Mouse (Mus musculus) midbrain, embryonic 11.5 days (tissue): Measurements from ENCODE around the gene Alg9. TPM values are rescaled to one million over a fixed set of nuclear protein-coding genes. Genes with fewer than 3 reads are reported as not detected.

Source experiments
- ATAC-seq: fragments of 200-750 bp; cut with Nextera tagmentation; 2 replicates; pipeline ENCODE4 v1.8.0; 2017; ENCODE audit warnings: moderate TSS enrichment, moderate library complexity; ENCODE audit not compliant: low FRiP score
- DNase-seq: peaks from one replicate; pipeline ENCODE4 v3.0.0; 2015; ENCODE audit warnings: low spot score; ENCODE audit errors: missing footprints
- H3K27ac ChIP-seq: fragments of 300-500 bp; sonication (generic); 2 replicates; pipeline ENCODE4 v1.5.1; 2014; ENCODE audit warnings: low read depth, low read length
- H3K27me3 ChIP-seq: fragments of 300-500 bp; sonication (generic); 2 replicates; pipeline ENCODE4 v1.6.1; 2014; ENCODE audit warnings: mild to moderate bottlenecking, low read length, moderate library complexity, mixed read lengths; ENCODE audit not compliant: control insufficient read depth, insufficient read depth
- H3K36me3 ChIP-seq: fragments of 300-500 bp; sonication (generic); 2 replicates; pipeline ENCODE4 v1.6.1; 2014; ENCODE audit warnings: mild to moderate bottlenecking, low read length, moderate library complexity, mixed read lengths; ENCODE audit not compliant: control insufficient read depth, insufficient read depth
- H3K4me1 ChIP-seq: fragments of 300-500 bp; sonication (generic); 2 replicates; pipeline ENCODE4 v1.6.1; 2014; ENCODE audit warnings: low read length; ENCODE audit not compliant: control insufficient read depth, insufficient read depth
- H3K4me2 ChIP-seq: fragments of 300-500 bp; sonication (generic); 2 replicates; pipeline ENCODE4 v1.6.1; 2014; ENCODE audit warnings: mild to moderate bottlenecking, moderate library complexity
- H3K4me3 ChIP-seq: fragments of 300-500 bp; sonication (generic); 2 replicates; pipeline ENCODE4 v1.5.1; 2014; ENCODE audit warnings: low read depth, low read length
- H3K9ac ChIP-seq: fragments of 300-500 bp; sonication (generic); 2 replicates; pipeline ENCODE4 v1.6.1; 2014; ENCODE audit warnings: low read length
- H3K9me3 ChIP-seq: fragments of 300-500 bp; sonication (generic); 2 replicates; pipeline ENCODE4 v1.6.1; 2016; ENCODE audit warnings: low read length; ENCODE audit not compliant: control insufficient read depth
- WGBS: fragments of 180-500 bp; shearing (Covaris S2); extraction: QIAGEN DNeasy Blood & Tissue Kit; methylation state at CpG from one replicate; pipeline ENCODE4 v1.1.7; 2014; 5-methylcytosine and 5-hydroxymethylcytosine counted together
- polyA plus RNA-seq: library from polyadenylated mRNA; unstranded; fragments of >200 nt; fragmentation: Nextera tagmentation; extraction: Ambion mirVana; gene quantifications from 2 replicates; pipeline ENCODE4 v1.2.1, GENCODE M21; 2014

The Alg9 gene
- polyA plus RNA-seq, 1 experiment from 2014 or later = 34.4 TPM

DNA sequence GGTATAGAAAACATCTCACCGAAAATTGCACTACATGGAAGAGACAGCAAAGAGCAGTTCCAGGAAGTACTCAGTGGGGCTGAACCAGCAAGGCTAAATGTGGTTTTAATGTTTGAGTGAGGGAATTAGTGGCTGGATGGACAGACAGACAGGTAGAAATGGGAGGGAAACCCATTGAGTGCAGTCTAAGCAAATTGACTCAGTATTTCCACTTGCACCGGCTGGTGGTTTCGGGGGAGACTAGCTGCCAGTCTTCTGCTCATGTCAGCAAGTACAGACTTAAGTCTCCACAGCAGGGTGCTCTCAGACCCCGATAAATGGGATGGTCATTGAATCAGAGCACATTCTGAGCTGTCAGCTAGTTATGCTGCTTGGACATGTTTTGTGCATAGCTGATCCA, 61.3 kb downstream of the Alg9 start:
- DNase-seq = no peak
- H3K36me3 ChIP-seq = no peaks in the 10 kb centered on the region
- no peak for ATAC-seq
- no peaks in the 10 kb centered on the region for H3K4me1 ChIP-seq
- no peak overlapping the region for H3K27ac ChIP-seq
- WGBS = 88% methylated on average over 4 of the region's 4 CpGs
- H3K4me3 ChIP-seq = no peak overlapping the region
- H3K9me3 ChIP-seq = no peaks in the 10 kb centered on the region
- no peaks in the 10 kb centered on the region for H3K27me3 ChIP-seq
- H3K4me2 ChIP-seq = no peak overlapping the region
- no peak overlapping the region for H3K9ac ChIP-seq

DNA sequence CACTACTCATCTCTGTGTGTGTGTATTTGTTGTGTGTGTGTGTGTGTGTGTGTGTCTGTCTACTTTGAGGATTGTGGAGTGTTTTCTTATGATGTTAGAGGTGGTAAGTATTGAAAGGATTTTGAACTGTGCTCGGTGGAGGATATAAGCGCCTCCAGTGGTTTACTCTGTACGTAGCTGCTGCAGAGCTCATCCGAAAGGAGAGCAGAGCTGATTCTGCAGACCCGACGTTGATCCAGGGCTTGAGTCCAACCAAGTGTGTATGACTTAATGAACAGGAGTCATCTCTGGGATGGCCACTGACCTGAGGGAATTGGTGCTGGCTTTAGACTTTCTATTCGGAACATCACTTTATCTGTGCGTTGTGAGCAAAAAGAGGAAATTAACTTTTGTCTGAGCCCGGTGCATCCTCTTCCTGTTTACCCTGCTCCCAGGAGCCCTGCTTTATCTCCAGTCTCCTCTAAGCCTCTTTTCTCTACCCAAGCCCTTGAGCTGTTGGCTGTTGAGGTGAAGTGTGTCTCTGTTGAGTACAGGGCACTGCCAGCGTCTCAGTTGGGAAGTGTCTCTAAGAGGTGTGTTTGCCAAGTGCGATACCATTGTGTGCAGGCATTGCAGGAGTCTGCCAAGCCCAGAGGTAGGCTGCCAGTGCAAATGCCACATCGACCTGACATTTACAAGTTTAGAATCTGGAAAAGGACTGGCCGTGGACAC, 66.4 kb downstream of the Alg9 start:
- Histone ChIP-seq H3K27ac (no peak overlapping the region), H3K9ac (no peak overlapping the region), H3K9me3 (no peaks in the 10 kb centered on the region), H3K4me3 (no peak overlapping the region), H3K27me3 (no peaks in the 10 kb centered on the region), H3K4me2 (no peak overlapping the region), H3K36me3 (0 out of 2 replicates have a peak, but pooled peaks cover 2% of the 10 kb centered on the region), H3K4me1 (no peaks in the 10 kb centered on the region)
- no peak for DNase-seq
- WGBS = 92% methylated on average over 13 of the region's 13 CpGs
- no peak for ATAC-seq

DNA sequence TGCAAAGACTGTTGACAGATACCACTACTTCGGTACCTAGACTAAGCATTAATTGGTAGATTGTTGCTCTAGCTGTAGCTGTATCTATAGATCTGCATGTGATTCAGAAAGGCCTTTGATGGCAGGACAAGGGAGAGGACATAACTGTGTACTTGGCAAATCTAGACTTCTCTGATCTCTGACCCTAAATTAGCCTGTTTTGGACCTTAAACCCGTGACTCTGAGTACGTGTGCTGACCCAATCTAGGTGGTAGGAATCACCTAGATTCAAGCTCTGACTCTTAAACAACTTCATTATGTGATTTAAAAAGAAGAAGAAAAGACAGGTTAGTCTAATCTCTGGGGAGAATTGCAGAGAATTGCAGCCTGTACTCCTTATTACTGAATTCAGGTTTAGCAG, 70.3 kb downstream of the Alg9 start, which contains the start of gene Ppp2r1b:
Ppp2r1b (plus strand) TSS at position 221 of the 400 bp plus-strand sequence.
- Histone ChIP-seq H3K27ac (no peak within 1 kb of the TSS), H3K27me3 (no peaks in the 10 kb centered on the region), H3K4me1 (no peaks in the 10 kb centered on the region), H3K9ac (no peak within 1 kb of the TSS), H3K9me3 (no peaks in the 10 kb centered on the region), H3K36me3 (0 out of 2 replicates have a peak, but pooled peaks cover 2% of the 10 kb centered on the region), H3K4me3 (no peak within 1 kb of the TSS), H3K4me2 (no peak within 1 kb of the TSS)
- DNase-seq (no peak), ATAC-seq (no peak)
- 93% methylated on average over 3 of the region's 3 CpGs for WGBS

DNA sequence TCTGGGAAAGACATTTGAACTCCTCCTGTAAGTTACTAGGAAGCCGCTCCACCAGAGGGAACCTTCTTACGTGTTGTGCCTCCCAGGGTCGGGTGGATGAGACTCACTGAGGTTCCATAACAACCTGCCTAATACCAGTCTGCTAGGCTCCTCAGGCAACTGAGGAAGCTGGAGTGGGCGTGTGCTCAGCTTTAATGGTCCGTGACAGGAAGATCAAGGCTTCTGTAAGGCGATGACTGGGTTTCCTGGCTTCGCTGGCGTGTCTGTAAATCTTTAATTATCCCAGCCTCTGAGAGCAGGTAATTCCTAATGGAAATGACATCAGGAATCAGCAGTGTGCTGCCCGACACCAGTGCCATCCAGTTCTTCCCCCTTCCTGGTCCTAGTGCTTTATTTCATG, 70.7 kb downstream of the Alg9 start:
- Histone ChIP-seq H3K4me3 (no peak overlapping the region), H3K9ac (no peak overlapping the region), H3K4me1 (no peaks in the 10 kb centered on the region), H3K27me3 (no peaks in the 10 kb centered on the region), H3K4me2 (no peak overlapping the region), H3K27ac (no peak overlapping the region), H3K36me3 (0 out of 2 replicates have a peak, but pooled peaks cover 2% of the 10 kb centered on the region), H3K9me3 (no peaks in the 10 kb centered on the region)
- WGBS = 73% methylated on average over 9 of the region's 9 CpGs
- DNase-seq (no peak), ATAC-seq (no peak)

DNA sequence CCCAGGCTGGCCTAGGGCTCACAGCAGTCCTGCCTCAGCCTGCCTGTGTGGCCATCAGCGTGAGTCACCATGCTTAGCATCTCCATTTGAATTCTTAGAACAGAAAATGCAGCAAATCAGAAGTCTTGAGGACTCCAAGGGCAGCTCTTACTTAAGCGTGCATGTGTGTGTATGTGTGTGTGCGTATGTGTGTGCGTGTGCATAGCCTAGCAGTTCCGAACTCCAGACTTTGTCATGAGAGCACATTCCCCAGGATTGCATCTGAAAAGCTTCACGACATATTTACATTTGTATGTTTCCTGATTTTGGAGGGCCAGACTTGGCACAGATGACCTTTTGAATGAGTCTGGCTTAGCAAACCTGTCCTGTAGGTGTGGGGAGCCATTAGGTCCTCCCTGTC, 72.3 kb downstream of the Alg9 start:
- WGBS = 89% methylated on average over 6 of the region's 6 CpGs
- Histone ChIP-seq H3K4me3 (no peak overlapping the region), H3K4me1 (no peaks in the 10 kb centered on the region), H3K27ac (no peak overlapping the region), H3K27me3 (no peaks in the 10 kb centered on the region), H3K9ac (no peak overlapping the region), H3K36me3 (0 out of 2 replicates have a peak, but pooled peaks cover 2% of the 10 kb centered on the region), H3K4me2 (no peak overlapping the region), H3K9me3 (no peaks in the 10 kb centered on the region)
- no peak for DNase-seq
- no peak for ATAC-seq

DNA sequence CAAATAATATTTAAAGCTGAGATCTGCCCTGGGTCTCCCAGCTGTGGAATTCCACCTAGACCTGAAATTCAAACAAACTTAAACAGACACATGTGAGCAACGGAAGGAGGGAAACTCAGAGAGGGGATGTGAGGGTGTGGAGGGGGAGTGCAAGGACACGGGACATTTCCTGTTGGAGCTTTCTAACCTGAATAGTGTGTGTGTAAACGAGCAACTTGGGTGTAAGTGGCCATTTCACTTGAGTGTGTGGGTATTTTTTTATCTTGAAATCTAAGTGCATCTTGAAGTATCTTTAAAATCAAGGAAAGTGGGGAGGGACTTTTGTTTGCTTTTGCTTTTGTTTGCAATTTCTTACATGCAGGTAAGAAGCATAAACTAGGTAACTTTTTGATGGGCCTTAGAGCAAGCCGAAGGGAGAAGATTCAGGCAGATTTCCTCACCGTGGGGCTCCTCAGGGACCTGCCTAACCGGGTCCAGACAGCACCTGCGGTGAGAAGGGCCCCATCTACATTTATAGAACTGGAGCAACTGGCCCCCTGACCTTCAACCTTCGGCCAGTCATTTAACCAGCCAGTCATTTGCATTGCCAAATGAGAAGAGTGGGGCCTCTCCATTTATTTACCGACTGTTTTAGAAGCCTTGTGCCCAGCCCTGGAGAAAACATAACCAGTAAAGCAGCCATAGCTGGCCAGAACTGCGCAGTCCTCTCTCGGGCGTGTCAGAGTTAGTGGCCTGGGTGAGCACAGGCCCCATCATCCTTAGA, 73.0 kb downstream of the Alg9 start:
- ATAC-seq = no peak
- 76% methylated on average over 12 of the region's 12 CpGs for WGBS

DNA sequence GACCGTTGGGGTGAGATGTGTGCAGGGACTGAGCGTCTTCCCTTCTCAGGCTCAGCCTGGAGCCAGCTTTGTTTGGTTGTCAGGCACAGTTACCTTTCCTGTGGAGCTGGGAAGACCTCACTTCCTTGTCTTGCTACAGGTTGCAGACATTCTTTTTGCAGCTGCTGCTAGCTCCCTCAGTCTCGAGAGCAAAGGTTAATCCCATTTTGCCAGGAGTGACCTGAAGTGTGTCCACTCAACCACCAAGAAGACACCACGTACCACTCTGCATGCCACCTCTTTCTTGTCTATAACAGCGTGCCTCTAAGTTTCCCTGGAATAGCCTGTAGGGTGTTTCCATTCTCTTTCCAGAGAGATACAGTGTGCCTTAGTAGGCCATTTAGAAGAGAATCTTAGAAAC, 74.0 kb downstream of the Alg9 start:
- H3K27me3 ChIP-seq = no peaks in the 10 kb centered on the region
- no peak for DNase-seq
- no peak overlapping the region for H3K4me3 ChIP-seq
- peak; percentile 43; the same call in 1 of the 2 replicates for ATAC-seq
- no peak overlapping the region for H3K9ac ChIP-seq
- H3K27ac ChIP-seq = no peak overlapping the region
- 0 out of 2 replicates have a peak, but pooled peaks cover 2% of the 10 kb centered on the region for H3K36me3 ChIP-seq
- H3K9me3 ChIP-seq = no peaks in the 10 kb centered on the region
- H3K4me1 ChIP-seq = no peaks in the 10 kb centered on the region; the same call in 1 of the 2 replicates
- 63% methylated on average over 5 of the region's 5 CpGs for whole genome bisulfite sequencing
- H3K4me2 ChIP-seq = no peak overlapping the region

More for the DNA sequence above, 73.0 kb downstream of the Alg9 start:
- no peak overlapping the region for H3K4me3 ChIP-seq
- DNase-seq = no peak
- H3K27ac ChIP-seq = no peak overlapping the region
- no peak overlapping the region for H3K9ac ChIP-seq
- H3K9me3 ChIP-seq = no peaks in the 10 kb centered on the region
- no peaks in the 10 kb centered on the region for H3K27me3 ChIP-seq
- no peak overlapping the region for H3K4me2 ChIP-seq
- 0 out of 2 replicates have a peak, but pooled peaks cover 2% of the 10 kb centered on the region for H3K36me3 ChIP-seq
- H3K4me1 ChIP-seq = no peaks in the 10 kb centered on the region

DNA sequence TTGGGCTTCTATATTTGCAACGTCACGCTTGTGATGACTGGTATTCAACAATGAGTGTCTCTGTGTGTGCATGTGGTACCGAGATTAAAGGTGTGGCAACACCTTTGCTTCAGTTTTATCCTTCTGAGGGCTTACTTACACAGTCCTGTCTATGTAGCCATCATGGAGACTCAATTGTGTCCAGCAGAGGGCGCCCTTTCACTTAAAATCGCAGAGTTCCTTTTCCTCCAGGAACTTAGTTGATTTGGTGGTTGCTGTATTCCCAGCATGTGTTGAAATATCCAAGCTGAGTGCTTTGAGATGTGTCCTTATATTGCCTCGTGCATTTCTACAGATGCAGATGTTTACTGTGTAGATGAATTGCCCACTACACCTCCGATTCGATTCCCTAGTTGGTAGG, 74.4 kb downstream of the Alg9 start:
- DNase-seq (peak; percentile 98), ATAC-seq (peak; percentile 78)
- no peaks in the 10 kb centered on the region for H3K36me3 ChIP-seq
- H3K27ac ChIP-seq = no peak overlapping the region
- no peak overlapping the region for H3K4me3 ChIP-seq
- no peak overlapping the region for H3K9ac ChIP-seq
- WGBS = 22% methylated on average over 8 of the region's 8 CpGs
- no peaks in the 10 kb centered on the region for H3K9me3 ChIP-seq
- H3K4me1 ChIP-seq = no peaks in the 10 kb centered on the region; the same call in 1 of the 2 replicates
- H3K27me3 ChIP-seq = no peaks in the 10 kb centered on the region
- H3K4me2 ChIP-seq = no peak overlapping the region

DNA sequence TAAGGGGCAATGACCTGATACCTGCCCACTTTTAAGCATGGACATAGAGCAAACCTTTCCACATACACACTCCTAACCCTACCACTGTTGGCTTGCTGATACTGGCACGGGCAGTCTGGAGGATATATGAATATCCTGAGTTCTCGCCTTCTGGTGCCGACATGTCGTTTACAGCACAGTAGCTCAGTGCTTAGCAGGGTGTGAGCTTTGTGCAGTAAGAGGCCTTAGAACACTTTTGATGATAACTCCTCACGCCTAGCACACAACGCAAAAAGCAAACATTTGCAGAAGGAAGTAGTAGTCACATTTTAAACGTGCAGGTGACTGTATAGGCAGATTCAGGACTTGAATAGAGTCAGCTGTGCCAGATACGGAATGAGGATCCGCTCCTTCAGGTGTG, 74.9 kb downstream of the Alg9 start:
- H3K9me3 ChIP-seq = no peaks in the 10 kb centered on the region
- H3K36me3 ChIP-seq = no peaks in the 10 kb centered on the region
- no peak for DNase-seq
- no peak overlapping the region for H3K27ac ChIP-seq
- no peak overlapping the region for H3K9ac ChIP-seq
- ATAC-seq = no peak
- no peak overlapping the region for H3K4me2 ChIP-seq
- peaks cover 2% of the 10 kb centered on the region; the same call in 1 of the 2 replicates for H3K4me1 ChIP-seq
- no peaks in the 10 kb centered on the region for H3K27me3 ChIP-seq
- H3K4me3 ChIP-seq = no peak overlapping the region
- 75% methylated on average over 9 of the region's 9 CpGs for WGBS
